Mouse (Mus musculus) stomach, postnatal 0 days (tissue): ENCODE measurements around the gene Prdm16. TPM values are rescaled to one million over a fixed set of nuclear protein-coding genes. Genes with fewer than 3 reads are reported as not detected.

Experiments
- ATAC-seq: fragments of 200-750 bp; cut with Nextera tagmentation; 2 replicates; pipeline ENCODE4 v1.8.0; 2017; ENCODE audit not compliant: low FRiP score, low TSS enrichment
- DNase-seq: peaks from one replicate; pipeline ENCODE4 v3.0.0-alpha.2; 2016; ENCODE audit warnings: low spot score
- H3K27ac ChIP-seq: fragments of 300-500 bp; sonication (generic); replicated peaks from 2 replicates; pipeline ENCODE4 v1.5.1; 2014; ENCODE audit warnings: mild to moderate bottlenecking, control low read depth
- H3K27me3 ChIP-seq: fragments of 300-500 bp; sonication (generic); 2 replicates; pipeline ENCODE4 v1.6.1; 2014; ENCODE audit warnings: low read length; ENCODE audit not compliant: control insufficient read depth, insufficient read depth
- H3K36me3 ChIP-seq: fragments of 300-500 bp; sonication (generic); 2 replicates; pipeline ENCODE4 v1.6.1; 2014; ENCODE audit warnings: low read length, mixed read lengths; ENCODE audit not compliant: control insufficient read depth, insufficient read depth
- H3K4me1 ChIP-seq: fragments of 300-500 bp; sonication (generic); replicated peaks from 2 replicates; pipeline ENCODE4 v1.6.1; 2014; ENCODE audit warnings: antibody characterized with exemption; ENCODE audit not compliant: control insufficient read depth, insufficient read depth
- H3K4me2 ChIP-seq: fragments of 300-500 bp; sonication (generic); replicated peaks from 2 replicates; pipeline ENCODE4 v1.6.1; 2014; ENCODE audit warnings: low read depth, mild to moderate bottlenecking, control low read depth, moderate library complexity
- H3K4me3 ChIP-seq: fragments of 300-500 bp; sonication (generic); 2 replicates; pipeline ENCODE4 v1.5.1; 2014; ENCODE audit warnings: low read depth, low read length, control low read depth
- H3K9ac ChIP-seq: fragments of 300-500 bp; sonication (generic); 2 replicates; pipeline ENCODE4 v1.6.1; 2014; ENCODE audit warnings: mild to moderate bottlenecking, low read length, control low read depth, mixed read lengths
- H3K9me3 ChIP-seq: fragments of 300-500 bp; sonication (generic); 2 replicates; pipeline ENCODE4 v1.6.1; 2016; ENCODE audit warnings: low read length; ENCODE audit not compliant: control insufficient read depth
- CTCF ChIP-seq: IDR thresholded peaks from 2 replicates; pipeline ENCODE4 v1.5.1; 2016; ENCODE audit warnings: antibody characterized with exemption, low read depth, mild to moderate bottlenecking, moderate library complexity
- EP300 ChIP-seq: optimal IDR thresholded peaks from 2 replicates; pipeline ENCODE3; 2016; ENCODE audit warnings: antibody characterized with exemption
- WGBS: fragments of 180-500 bp; shearing (Covaris S2); extraction: QIAGEN DNeasy Blood & Tissue Kit; methylation state at CpG from one replicate; pipeline ENCODE4 v1.1.7; 2014; 5-methylcytosine and 5-hydroxymethylcytosine counted together
- polyA plus RNA-seq: library from polyadenylated mRNA; unstranded; fragments of >200 nt; fragmentation: Nextera tagmentation; extraction: Ambion mirVana; gene quantifications from 2 replicates; pipeline ENCODE4 v1.2.1, GENCODE M21; 2015

The Prdm16 gene
- polyA plus RNA-seq, 1 experiment from 2014 or later: 15.6 TPM

DNA sequence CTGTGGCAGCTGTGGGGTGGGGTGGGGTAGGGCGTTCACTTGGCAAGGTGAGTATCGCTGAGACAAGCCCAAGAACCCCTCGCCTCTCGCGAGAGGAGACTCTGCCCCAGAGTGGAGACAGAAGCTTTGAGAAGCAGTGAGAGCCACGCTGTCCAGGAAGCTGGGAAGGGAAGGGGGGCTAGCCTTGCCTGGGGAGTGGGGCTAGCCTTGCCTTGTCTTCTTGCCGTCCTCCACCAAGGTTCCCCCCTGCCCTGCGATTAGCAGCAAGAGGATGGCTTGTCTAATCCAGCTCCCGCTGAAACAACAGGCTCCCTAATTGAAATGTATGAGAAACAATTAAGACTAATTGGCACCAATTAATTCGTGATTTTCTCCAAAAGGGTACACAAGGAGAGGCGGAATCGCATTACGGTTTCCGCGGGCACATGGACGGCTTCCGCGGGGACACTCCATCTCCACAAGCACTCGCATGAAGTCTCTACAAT is 227.4 kb downstream of the Prdm16 start:
- H3K9me3 ChIP-seq: no peaks in the 10 kb centered on the region
- DNase-seq (peak; percentile 87), ATAC-seq (peak; percentile 78)
- H3K4me1 ChIP-seq: no peaks in the 10 kb centered on the region
- no peak overlapping the region for H3K27ac ChIP-seq
- no peak for TF ChIP-seq CTCF
- TF ChIP-seq EP300: no peak
- no peak overlapping the region for H3K4me3 ChIP-seq
- no peaks in the 10 kb centered on the region for H3K36me3 ChIP-seq
- H3K4me2 ChIP-seq: 0 out of 2 replicates have a peak overlapping the region, but pooled peaks have one; percentile 23
- WGBS: 50% methylated on average over 19 of the region's 19 CpGs
- H3K27me3 ChIP-seq: no peaks in the 10 kb centered on the region
- H3K9ac ChIP-seq: no peak overlapping the region; the same call in 1 of the 2 replicates

- no peak overlapping the region for H3K9ac ChIP-seq
- no peaks in the 10 kb centered on the region; the same call in 1 of the 2 replicates for H3K4me1 ChIP-seq
- no peaks in the 10 kb centered on the region for H3K9me3 ChIP-seq
- no peak overlapping the region for H3K27ac ChIP-seq
- no peaks in the 10 kb centered on the region for H3K27me3 ChIP-seq
- H3K36me3 ChIP-seq: no peaks in the 10 kb centered on the region
- WGBS: 51% methylated on average over 4 of the region's 4 CpGs
- DNase-seq (no peak), ATAC-seq (no peak)
- no peak overlapping the region for H3K4me2 ChIP-seq
- no peak for TF ChIP-seq EP300
- TF ChIP-seq CTCF: no peak
- no peak overlapping the region for H3K4me3 ChIP-seq
These were observed 233.7 kb downstream of the Prdm16 start for GRCm38 (mm10) chr4:154402948-154403347.

GRCm38 (mm10) chr4:154401982-154402932 is 234.4 kb downstream of the Prdm16 start:
- H3K9ac ChIP-seq: no peak overlapping the region
- 51% methylated on average over 10 of the region's 10 CpGs for WGBS
- no peak for TF ChIP-seq CTCF
- TF ChIP-seq EP300: no peak
- ATAC-seq: no peak; the same call in 1 of the 2 replicates
- no peak for DNase-seq
- no peaks in the 10 kb centered on the region for H3K36me3 ChIP-seq
- no peaks in the 10 kb centered on the region; the same call in 1 of the 2 replicates for H3K4me1 ChIP-seq
- H3K4me2 ChIP-seq: no peak overlapping the region
- H3K27ac ChIP-seq: no peak overlapping the region
- H3K27me3 ChIP-seq: no peaks in the 10 kb centered on the region
- H3K4me3 ChIP-seq: no peak overlapping the region
- H3K9me3 ChIP-seq: no peaks in the 10 kb centered on the region

GRCm38 (mm10) chr4:154401379-154401778 is 235.3 kb downstream of the Prdm16 start:
- ATAC-seq (no peak), DNase-seq (no peak)
- Histone ChIP-seq H3K9me3 (no peaks in the 10 kb centered on the region), H3K4me1 (no peaks in the 10 kb centered on the region; the same call in 1 of the 2 replicates), H3K27ac (no peak overlapping the region), H3K4me3 (no peak overlapping the region), H3K27me3 (no peaks in the 10 kb centered on the region), H3K4me2 (no peak overlapping the region), H3K36me3 (no peaks in the 10 kb centered on the region), H3K9ac (no peak overlapping the region)
- no peak for TF ChIP-seq CTCF
- no peak for TF ChIP-seq EP300
- 26% methylated on average over 5 of the region's 5 CpGs for WGBS

DNA sequence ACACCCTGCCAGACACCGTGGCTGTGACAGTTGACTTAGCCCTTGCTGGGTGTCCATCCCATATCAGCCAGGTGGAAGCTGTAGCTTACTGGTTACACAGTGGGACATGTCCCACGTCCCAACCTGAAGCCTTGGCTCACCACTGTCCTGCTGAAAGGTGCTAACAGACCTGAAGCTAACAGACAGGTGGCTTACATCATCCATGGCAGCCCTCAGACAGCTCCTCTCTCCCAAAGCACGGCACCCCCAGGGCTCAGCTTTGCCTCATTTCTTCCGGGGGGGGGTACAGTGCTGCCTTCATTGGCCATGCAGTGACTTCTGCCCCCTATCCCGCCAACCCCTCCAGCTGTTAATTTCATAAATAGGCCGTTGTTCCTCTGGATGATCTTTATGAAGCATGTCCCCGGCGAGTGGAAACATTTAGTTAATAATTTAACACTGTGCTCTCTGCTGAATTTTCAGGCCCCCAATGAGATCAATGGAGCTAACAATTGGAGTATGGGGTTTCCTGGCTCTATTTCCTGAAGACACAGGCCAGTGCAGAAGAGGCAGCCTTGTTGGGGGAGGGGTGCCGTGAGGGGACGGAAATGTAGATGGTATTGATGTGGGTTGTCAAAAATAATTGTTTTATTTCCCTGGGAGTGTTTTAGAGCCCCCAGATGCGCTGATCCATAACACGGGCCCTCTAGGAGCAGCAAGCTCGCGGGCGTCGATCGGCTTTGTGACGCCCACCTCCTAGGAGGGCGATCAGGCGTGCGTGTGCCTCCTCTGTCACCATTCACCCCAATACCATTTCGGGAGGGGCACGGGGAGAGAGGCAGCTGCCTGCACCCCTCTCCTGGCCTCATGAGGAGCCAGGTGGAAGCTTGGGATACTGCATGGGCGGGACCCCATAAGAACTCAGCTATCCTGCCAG is 236.2 kb downstream of the Prdm16 start:
- H3K9ac ChIP-seq: no peak overlapping the region
- H3K4me3 ChIP-seq: no peak overlapping the region
- no peaks in the 10 kb centered on the region for H3K9me3 ChIP-seq
- no peaks in the 10 kb centered on the region; the same call in 1 of the 2 replicates for H3K4me1 ChIP-seq
- H3K36me3 ChIP-seq: no peaks in the 10 kb centered on the region
- TF ChIP-seq EP300: no peak
- DNase-seq (no peak), ATAC-seq (0 out of 2 replicates have a peak, but pooled peaks have one; percentile 19)
- WGBS: 73% methylated on average over 24 of the region's 24 CpGs
- H3K27me3 ChIP-seq: no peaks in the 10 kb centered on the region
- H3K27ac ChIP-seq: no peak overlapping the region
- no peak overlapping the region for H3K4me2 ChIP-seq
